Mouse (Mus musculus): Measurements from ENCODE around the gene Drap1.
"Not testable (repeated sequence)": the region's sequence is repeated elsewhere in the genome, so short reads cannot be mapped to it uniquely, and the experiment has no call there.

Gene Drap1

DNA sequence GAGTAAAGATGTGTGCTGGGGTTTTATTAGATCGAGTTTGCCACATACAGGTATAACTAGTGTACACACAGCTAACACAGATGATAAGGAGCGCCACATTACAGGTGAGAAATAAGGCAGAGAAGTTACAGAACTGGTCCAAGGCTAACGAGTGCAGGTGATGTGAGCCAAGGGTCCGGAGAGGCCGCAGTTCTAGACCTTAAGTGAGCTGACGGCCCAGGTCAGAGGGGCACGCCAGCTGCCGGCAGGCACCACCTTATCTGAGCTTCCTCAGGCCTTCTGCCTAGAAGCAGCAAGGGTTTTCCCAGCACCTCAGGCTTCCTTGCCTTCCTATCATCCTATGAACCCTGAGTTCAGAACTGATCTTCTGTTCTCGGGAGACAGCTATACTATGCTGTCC lies 5.1 kb downstream of the Drap1 start:
- no peak for DNase-seq (ENCODE audit: low read depth)

DNA sequence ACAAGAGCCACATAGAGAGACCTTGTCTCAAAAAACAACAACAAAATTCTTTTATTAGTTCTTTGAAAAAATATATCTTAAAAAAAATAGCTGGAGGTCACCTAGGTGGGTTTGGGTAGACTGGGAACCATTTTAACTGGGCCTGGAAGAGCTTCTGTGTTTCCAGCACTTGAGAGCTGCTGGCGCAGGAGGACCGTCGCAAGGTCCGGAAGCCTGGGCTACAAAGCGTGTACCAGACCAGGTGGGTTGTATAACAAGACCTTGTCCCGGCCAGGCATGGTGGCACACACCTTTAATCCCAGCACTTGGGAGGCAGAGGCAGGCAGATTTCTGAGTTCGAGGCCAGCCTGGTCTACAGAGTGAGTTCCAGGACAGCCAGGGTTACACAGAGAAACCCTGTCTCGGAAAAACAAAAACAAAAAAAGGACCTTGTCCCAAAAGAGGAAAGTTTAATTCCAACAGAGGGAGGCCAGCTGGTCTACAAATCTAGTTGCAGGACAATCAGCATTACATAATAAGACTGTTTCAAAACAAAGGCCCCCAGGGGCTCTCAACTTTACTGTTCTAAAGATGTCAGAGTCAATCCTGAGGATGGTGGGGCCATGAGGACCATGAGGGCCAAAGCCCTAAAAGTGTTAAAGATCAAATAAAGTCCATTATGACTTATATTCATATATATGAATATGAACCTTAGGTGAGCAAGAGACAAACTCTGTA lies 5.9 kb downstream of the Drap1 start:
- DNase-seq (ENCODE audit: low read depth): no peak

GRCm38 (mm10) chr19:5414534-5414957 lies 10.2 kb downstream of the Drap1 start:
- DNase-seq (ENCODE audit: low read depth): no peak

- DNase-seq (ENCODE audit: low read depth): no peak
These were observed 10.9 kb downstream of the Drap1 start for GRCm38 (mm10) chr19:5413840-5414239.

DNA sequence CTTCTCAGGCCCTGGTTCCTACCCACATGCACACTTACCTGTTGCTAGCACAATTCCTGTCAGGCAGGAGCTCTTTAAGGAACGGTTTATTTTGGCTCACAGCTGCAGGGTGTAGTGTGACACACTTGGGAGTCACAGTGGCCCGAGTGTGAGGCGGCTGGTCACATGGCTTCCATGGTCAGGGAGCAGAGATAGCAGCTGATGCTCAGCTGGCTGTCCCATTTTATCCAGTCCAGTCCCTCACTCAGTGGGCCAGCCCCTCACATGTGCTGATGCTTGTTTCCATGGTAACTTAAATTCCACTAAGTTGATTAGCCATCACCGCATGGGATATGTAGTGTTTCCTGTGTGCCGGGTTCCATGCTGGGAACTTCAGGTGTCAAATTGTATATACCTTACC lies 12.8 kb downstream of the Drap1 start:
- DNase-seq (ENCODE audit: low read depth): no peak

GRCm38 (mm10) chr19:5410641-5411040 lies 14.1 kb downstream of the Drap1 start:
- no peak for DNase-seq (ENCODE audit: low read depth)

GRCm38 (mm10) chr19:5409068-5409467 lies 15.7 kb downstream of the Drap1 start:
- DNase-seq (ENCODE audit: low read depth): no peak

DNA sequence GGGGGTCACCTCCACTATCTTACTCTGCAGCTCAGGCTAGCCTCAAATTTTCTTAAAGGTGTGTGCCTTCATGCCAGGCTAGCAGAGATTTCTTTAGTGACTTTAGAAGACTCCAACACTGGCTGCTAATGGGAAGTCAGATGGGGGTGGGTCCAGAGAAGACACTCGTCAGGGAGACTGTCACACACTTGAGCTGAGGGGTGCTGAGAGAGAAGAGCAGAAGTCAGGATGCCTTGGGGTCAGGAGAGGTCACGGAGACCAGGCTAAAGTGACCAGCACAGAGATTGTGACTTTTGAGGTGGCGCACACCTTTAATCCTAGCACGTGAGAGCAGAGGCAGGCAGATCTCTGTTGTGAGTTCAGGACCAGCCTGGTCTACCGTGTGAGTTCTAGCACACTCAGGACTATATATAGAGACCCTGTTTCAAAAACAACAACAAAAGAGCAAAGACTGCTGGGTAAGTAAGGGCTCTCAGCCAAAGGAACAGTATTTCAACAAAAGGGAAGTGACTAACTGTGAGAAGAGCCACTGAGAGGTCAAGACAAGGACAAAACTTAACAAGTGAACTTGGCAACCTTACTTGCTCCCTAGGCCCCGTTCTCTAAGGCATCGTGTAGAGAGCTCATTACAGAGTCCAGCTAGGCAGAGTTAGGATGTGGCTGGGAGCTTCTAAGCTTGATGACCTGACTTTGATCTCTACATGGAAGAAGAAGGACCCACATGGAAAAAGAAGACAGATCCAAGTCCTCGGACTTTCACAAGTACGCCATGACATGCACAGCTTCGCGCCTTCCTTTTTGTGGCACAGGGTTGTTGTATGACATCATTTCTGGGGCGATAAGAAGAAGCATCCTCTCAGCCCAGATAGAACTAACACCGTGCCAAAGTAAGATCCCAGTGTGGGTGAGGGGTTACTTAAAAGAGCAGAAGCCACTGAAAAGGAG lies 16.4 kb downstream of the Drap1 start:
- DNase-seq (ENCODE audit: low read depth): no peak

GRCm38 (mm10) chr19:5407133-5407532 lies 17.6 kb downstream of the Drap1 start:
- DNase-seq (ENCODE audit: low read depth): peak; percentile 48

DNA sequence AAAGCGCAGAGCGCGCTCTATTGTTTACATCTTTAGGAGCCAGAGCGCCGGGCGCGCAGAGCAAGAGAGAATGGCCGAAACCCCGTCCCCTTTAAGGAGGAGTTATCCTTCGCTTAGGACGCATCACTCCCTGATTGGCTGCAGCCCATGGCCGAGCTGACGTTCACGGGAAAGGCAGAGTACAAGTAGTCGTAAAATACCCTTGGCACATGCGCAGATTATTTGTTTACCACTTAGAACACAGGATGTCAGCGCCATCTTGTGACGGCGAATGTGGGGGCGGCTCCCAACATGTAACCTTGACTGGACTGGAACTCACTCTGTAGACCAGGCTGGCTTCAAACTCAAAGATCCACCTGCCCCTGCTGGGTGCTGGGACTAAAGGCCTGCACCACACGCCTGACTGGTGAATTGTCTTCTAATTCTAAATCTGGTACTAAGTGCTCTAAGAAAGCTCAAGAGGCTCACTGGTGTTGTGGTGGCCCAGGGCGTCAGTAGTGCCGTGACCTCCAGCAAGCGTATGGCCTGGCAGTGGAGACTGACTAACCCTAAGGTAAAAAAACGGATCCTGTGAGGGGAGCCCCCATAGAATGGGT lies 18.1 kb downstream of the Drap1 start:
- not testable (repeated sequence) for DNase-seq (ENCODE audit: low read depth)

DNA sequence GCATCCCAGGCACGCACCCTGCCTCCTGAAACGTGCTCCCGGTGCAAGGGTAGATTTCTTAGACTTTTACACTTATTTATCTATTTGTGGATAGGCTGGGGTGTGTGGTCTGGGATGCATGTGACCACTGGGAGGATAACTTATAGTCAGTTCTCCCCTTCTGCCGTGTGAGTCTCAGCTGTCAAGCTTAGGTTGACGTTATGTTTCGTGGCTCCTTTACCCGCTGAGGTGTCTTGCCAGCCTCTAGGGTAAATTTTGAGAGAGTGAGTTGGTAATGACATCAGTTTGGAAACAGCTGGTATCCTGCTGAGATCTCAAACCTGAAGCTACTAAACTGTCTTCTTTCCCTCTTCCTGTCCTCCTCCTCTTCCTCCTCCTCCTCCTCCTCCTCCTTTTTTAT lies 18.9 kb downstream of the Drap1 start:
- no peak for DNase-seq (ENCODE audit: low read depth)

GRCm38 (mm10) chr19:5402293-5402692 lies 22.5 kb downstream of the Drap1 start, which contains the start of gene Tsga10ip:
Gene Tsga10ip, minus strand, starts transcription at chr19:5402526.
- DNase-seq (ENCODE audit: low read depth): no peak

DNA sequence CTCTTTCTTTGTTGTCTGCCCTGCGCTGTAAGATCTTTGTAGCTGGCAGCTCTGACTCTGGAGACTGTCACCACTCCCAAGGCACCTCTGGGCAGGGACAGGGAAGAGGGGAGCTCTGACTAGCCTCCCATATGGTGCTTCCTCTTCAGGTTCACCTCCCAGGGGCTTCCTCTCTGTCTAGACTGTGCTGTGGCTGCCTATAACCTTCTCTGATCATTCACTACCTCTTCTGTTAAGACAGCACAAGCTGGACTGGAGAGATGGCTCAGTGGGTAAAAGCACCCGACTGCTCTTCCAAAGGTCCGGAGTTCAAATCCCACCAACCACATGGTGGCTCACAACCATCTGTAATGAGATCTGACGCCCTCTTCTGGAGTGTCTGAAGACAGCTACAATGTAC lies 23.7 kb downstream of the Drap1 start:
- DNase-seq (ENCODE audit: low read depth): not testable (repeated sequence)

GRCm38 (mm10) chr19:5395371-5395770 lies 29.4 kb downstream of the Drap1 start:
- DNase-seq (ENCODE audit: low read depth): no peak

GRCm38 (mm10) chr19:5394168-5394567 lies 30.6 kb downstream of the Drap1 start:
- DNase-seq (ENCODE audit: low read depth): no peak

- DNase-seq (ENCODE audit: low read depth): no peak
These were observed 31.9 kb downstream of the Drap1 start for GRCm38 (mm10) chr19:5392892-5393291.

DNA sequence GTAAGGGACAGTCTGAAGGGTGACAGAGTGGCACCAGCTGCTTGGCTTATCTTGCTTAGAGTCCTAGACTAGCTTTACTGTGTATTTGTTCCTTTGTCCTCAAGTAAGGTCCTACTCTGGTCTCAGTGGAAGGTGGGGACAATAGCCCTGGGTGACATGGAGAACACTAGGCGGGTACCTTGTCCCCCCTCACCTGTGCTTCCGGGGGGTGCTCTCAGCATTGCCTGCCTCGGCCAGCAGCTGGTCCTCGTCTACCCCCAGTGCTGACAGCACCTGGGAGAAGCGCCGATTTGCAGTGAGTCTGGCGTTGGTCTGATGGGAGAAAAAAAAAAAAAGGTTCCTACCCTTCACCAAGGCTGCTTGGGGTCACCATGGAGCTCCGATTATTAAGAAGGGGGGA lies 34.4 kb downstream of the Drap1 start:
- no peak for DNase-seq (ENCODE audit: low read depth)

- DNase-seq (ENCODE audit: low read depth): peak; percentile 55
These were observed 35.1 kb downstream of the Drap1 start for GRCm38 (mm10) chr19:5389647-5390046.

GRCm38 (mm10) chr19:5388588-5389242 lies 36.1 kb downstream of the Drap1 start, which contains the start of gene Sart1:
Gene Sart1, minus strand, starts transcription at chr19:5388703.
- peak; percentile 90 for DNase-seq (ENCODE audit: low read depth)

DNA sequence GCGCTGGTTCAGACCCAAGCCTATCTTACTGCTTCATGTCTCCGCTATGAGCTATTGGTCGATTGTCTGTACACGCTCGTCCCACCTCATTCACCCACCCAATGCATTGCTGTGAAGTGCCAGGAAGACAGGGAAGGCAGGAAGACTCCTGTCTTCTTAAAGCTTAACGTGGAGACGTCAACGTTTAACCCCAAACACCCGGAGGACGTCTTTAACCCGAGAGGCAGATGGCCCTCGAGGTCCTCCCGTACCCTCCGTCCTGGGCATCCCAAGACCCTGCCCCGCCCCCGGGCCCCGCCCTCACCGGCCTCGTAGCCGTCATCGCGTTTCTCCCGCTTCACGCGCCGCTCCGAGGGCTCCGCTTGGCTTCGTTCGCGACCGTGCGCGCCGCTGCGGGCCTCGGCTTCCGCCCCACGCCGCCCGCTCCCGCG lies 36.8 kb downstream of the Drap1 start:
- peak; percentile 31 for DNase-seq (ENCODE audit: low read depth)

- no peak for DNase-seq (ENCODE audit: low read depth)
These were observed 40.1 kb downstream of the Drap1 start for GRCm38 (mm10) chr19:5384715-5385114.

GRCm38 (mm10) chr19:5383326-5383725 lies 41.5 kb downstream of the Drap1 start:
- no peak for DNase-seq (ENCODE audit: low read depth)
